Mouse (Mus musculus) limb, embryonic 11.5 days (tissue): Measurements from ENCODE around the gene Mrps18b. TPM values are rescaled to one million over a fixed set of nuclear protein-coding genes. Genes with fewer than 3 reads are reported as not detected.

ENCODE experiments used
- ATAC-seq: fragments of 200-750 bp; cut with Nextera tagmentation; 2 replicates; pipeline ENCODE4 v1.8.0; 2017; ENCODE audit warnings: low read depth; ENCODE audit not compliant: insufficient number of reproducible peaks, low FRiP score, low TSS enrichment
- DNase-seq: peaks from one replicate; pipeline ENCODE4 v3.0.0-alpha.2; 2015; ENCODE audit warnings: low spot score
- H3K27ac ChIP-seq: fragments of 300-500 bp; sonication (generic); replicated peaks from 2 replicates; pipeline ENCODE4 v1.5.1; 2014; ENCODE audit warnings: low read depth, mild to moderate bottlenecking, low read length
- H3K27me3 ChIP-seq: fragments of 300-500 bp; sonication (generic); 2 replicates; pipeline ENCODE4 v1.6.1; 2014; ENCODE audit warnings: mild to moderate bottlenecking, low read length, mixed read lengths; ENCODE audit not compliant: control insufficient read depth, insufficient read depth
- H3K36me3 ChIP-seq: fragments of 300-500 bp; sonication (generic); 2 replicates; pipeline ENCODE4 v1.6.1; 2014; ENCODE audit warnings: mild to moderate bottlenecking, low read length, moderate library complexity, mixed read lengths; ENCODE audit not compliant: control insufficient read depth, insufficient read depth
- H3K4me1 ChIP-seq: fragments of 300-500 bp; sonication (generic); 2 replicates; pipeline ENCODE4 v1.6.1; 2014; ENCODE audit warnings: low read length, mixed read lengths; ENCODE audit not compliant: control insufficient read depth, insufficient read depth
- H3K4me2 ChIP-seq: fragments of 300-500 bp; sonication (generic); 2 replicates; pipeline ENCODE4 v1.6.1; 2014; ENCODE audit warnings: low read depth, mild to moderate bottlenecking, moderate library complexity; ENCODE audit not compliant: severe bottlenecking
- H3K4me3 ChIP-seq: fragments of 300-500 bp; sonication (generic); 2 replicates; pipeline ENCODE4 v1.5.1; 2014; ENCODE audit warnings: low read depth, low read length
- H3K9ac ChIP-seq: fragments of 300-500 bp; sonication (generic); 2 replicates; pipeline ENCODE4 v1.6.1; 2014; ENCODE audit warnings: mild to moderate bottlenecking, low read length
- H3K9me3 ChIP-seq: fragments of 300-500 bp; sonication (generic); 2 replicates; pipeline ENCODE4 v1.6.1; 2016; ENCODE audit warnings: low read length; ENCODE audit not compliant: control insufficient read depth
- WGBS: fragments of 180-500 bp; shearing (Covaris S2); extraction: QIAGEN DNeasy Blood & Tissue Kit; methylation state at CpG from one replicate; pipeline ENCODE4 v1.1.7; 2014; 5-methylcytosine and 5-hydroxymethylcytosine counted together
- polyA plus RNA-seq: library from polyadenylated mRNA; unstranded; fragments of >200 nt; fragmentation: Nextera tagmentation; extraction: Ambion mirVana; gene quantifications from 2 replicates; pipeline ENCODE4 v1.2.1, GENCODE M21; 2014

Mrps18b gene
- polyA plus RNA-seq, 1 experiment from 2014 or later = 81.7 TPM

DNA sequence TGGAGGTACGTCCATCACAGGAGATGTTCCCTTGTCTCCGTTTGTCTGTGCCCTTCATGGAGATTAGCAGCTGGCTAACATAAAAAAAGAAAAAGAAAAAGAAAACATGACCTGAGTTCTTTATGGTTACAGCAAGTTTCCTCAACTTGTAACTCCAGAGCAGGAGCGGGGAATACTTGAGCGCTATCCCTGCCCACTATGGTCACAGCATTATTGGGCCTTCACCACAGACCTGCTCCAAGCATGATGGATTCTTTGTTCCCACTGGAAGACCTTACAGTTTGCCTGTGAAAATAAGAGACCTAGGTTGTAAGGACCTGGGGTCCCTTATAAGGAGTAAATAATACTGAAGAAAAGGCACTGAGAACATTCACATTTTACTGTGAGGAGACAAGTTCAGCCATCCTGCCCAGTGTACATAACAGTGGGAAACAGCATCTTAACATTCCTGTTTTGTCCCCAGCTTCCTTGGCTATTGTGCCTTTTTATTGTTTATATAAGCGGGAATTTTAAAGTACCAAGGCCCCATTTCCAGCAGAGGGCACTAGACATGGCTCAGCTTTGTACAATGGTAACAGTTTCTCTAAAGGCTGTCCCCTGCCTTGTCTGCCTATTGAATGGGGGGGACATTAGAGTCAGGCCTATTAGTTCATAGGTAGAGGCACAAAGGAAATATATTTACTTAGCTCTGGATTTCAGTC is 4.8 kb upstream of the Mrps18b start:
- Histone ChIP-seq H3K27ac (no peak overlapping the region), H3K4me1 (0 out of 2 replicates have a peak, but pooled peaks cover 4% of the 10 kb centered on the region), H3K9me3 (no peaks in the 10 kb centered on the region), H3K4me2 (no peak overlapping the region), H3K4me3 (no peak overlapping the region), H3K9ac (no peak overlapping the region), H3K36me3 (peaks cover 9% of the 10 kb centered on the region), H3K27me3 (no peaks in the 10 kb centered on the region)
- no peak for ATAC-seq
- WGBS = 82% methylated on average over 5 of the region's 5 CpGs
- DNase-seq = peak; percentile 58

- no peak overlapping the region for H3K4me3 ChIP-seq
- DNase-seq = no peak
- ATAC-seq = no peak
- H3K9ac ChIP-seq = no peak overlapping the region
- H3K36me3 ChIP-seq = peaks cover 9% of the 10 kb centered on the region
- no peaks in the 10 kb centered on the region for H3K27me3 ChIP-seq
- H3K4me1 ChIP-seq = peaks cover 6% of the 10 kb centered on the region; the same call in 1 of the 2 replicates
- H3K9me3 ChIP-seq = no peaks in the 10 kb centered on the region
- H3K27ac ChIP-seq = no peak overlapping the region
- H3K4me2 ChIP-seq = no peak overlapping the region
- WGBS = 83% methylated on average over 1 of the region's 1 CpGs
These were observed 4.2 kb upstream of the Mrps18b start for GRCm38 (mm10) chr17:35920384-35920783.

DNA sequence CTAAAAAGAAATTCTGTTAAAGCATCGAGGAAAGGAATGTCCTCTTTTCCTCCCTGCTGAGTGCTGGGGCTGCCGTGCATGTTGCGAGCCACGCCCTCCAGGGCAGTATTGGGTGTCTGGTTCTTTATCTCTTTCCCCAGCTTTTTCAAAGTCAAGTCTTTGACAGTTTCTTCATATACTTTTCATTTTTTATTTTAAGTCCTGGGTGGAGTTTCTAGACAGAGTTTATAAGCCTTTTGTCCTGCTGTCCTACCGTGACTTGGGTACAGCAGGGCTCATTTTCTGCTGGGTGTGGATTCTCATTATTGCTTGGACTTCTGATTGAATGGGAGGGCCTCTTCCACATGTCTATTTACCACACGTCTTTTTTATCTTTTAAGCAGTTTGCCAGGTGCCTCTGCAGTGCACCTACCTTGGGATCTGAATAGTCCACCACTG is 3.7 kb upstream of the Mrps18b start:
- H3K9me3 ChIP-seq = no peaks in the 10 kb centered on the region
- 0 out of 2 replicates have a peak overlapping the region, but pooled peaks have one; percentile 78 for H3K4me3 ChIP-seq
- WGBS = 66% methylated on average over 6 of the region's 6 CpGs
- peak overlapping the region; percentile 69; the same call in 1 of the 2 replicates for H3K4me2 ChIP-seq
- peaks cover 8% of the 10 kb centered on the region; the same call in 1 of the 2 replicates for H3K4me1 ChIP-seq
- peaks cover 7% of the 10 kb centered on the region for H3K36me3 ChIP-seq
- H3K27ac ChIP-seq = no peak overlapping the region
- ATAC-seq (no peak), DNase-seq (no peak)
- no peak overlapping the region for H3K9ac ChIP-seq
- no peaks in the 10 kb centered on the region for H3K27me3 ChIP-seq

- H3K4me2 ChIP-seq = peak overlapping the region; percentile 69
- H3K9ac ChIP-seq = peak overlapping the region; percentile 98
- no peaks in the 10 kb centered on the region for H3K27me3 ChIP-seq
- H3K27ac ChIP-seq = peak overlapping the region; percentile 80
- peak overlapping the region; percentile 78 for H3K4me3 ChIP-seq
- H3K4me1 ChIP-seq = peaks cover 8% of the 10 kb centered on the region; the same call in 1 of the 2 replicates
- H3K36me3 ChIP-seq = peaks cover 3% of the 10 kb centered on the region; the same call in 1 of the 2 replicates
- ATAC-seq = peak; percentile 37; the same call in 1 of the 2 replicates
- DNase-seq = peak; percentile 91
- WGBS = 18% methylated on average over 7 of the region's 7 CpGs
- H3K9me3 ChIP-seq = no peaks in the 10 kb centered on the region
These were observed 3.0 kb upstream of the Mrps18b start for GRCm38 (mm10) chr17:35919060-35919715.

DNA sequence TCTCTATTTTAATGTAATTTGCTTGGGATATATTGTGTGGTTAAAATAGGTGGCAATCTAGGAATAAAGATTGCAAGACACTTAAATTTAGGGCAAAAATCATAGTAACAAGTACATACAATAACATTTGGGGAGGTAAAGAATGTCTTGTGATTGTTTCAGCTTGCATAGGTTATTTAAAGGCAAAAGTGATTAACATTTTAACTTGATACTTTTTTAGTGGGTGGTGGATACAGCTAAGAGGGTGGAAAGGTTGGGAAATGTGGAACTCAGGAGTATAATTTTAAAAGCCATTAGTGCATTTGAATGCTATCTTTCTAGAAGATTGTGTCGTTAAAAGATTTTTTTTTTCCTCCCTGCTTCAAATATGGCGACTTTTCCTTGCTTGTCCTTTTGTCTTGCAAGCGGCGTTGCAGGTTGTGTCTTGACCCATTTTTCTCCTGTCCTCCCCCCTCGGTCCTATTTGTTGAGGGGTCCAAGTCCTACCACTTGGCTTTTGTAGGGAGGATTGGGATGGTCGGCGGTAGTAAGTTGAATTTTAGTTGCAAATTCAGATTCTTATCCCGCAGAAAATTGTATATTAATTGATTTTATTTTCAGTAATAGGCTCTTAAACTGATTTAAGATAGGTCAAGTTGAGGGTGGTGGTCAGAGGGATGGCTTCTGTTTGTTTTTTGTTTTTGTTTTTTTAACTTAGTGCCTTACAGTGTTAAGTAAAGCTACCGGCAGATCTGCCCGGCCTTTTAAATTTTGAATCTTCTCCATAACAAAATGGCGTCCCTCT is 2.3 kb upstream of the Mrps18b start:
- Histone ChIP-seq H3K4me3 (peak overlapping the region; percentile 78), H3K4me1 (peaks cover 8% of the 10 kb centered on the region; the same call in 1 of the 2 replicates), H3K36me3 (no peaks in the 10 kb centered on the region; the same call in 1 of the 2 replicates), H3K9ac (peak overlapping the region; percentile 98), H3K27me3 (no peaks in the 10 kb centered on the region), H3K27ac (peak overlapping the region; percentile 80), H3K9me3 (no peaks in the 10 kb centered on the region), H3K4me2 (peak overlapping the region; percentile 69)
- peak; percentile 74 for DNase-seq
- no peak for ATAC-seq
- WGBS = under 1% methylated on average over 11 of the region's 11 CpGs

GRCm38 (mm10) chr17:35917463-35918251 is 1.5 kb upstream of the Mrps18b start:
- no peak for ATAC-seq
- H3K4me1 ChIP-seq = peaks cover 8% of the 10 kb centered on the region; the same call in 1 of the 2 replicates
- H3K4me2 ChIP-seq = peak overlapping the region; percentile 69
- peak overlapping the region; percentile 98 for H3K9ac ChIP-seq
- no peaks in the 10 kb centered on the region for H3K9me3 ChIP-seq
- H3K36me3 ChIP-seq = no peaks in the 10 kb centered on the region
- H3K4me3 ChIP-seq = peak overlapping the region; percentile 78
- WGBS = under 1% methylated on average over 13 of the region's 13 CpGs
- H3K27me3 ChIP-seq = no peaks in the 10 kb centered on the region
- H3K27ac ChIP-seq = peak overlapping the region; percentile 80
- peak; percentile 73 for DNase-seq

DNA sequence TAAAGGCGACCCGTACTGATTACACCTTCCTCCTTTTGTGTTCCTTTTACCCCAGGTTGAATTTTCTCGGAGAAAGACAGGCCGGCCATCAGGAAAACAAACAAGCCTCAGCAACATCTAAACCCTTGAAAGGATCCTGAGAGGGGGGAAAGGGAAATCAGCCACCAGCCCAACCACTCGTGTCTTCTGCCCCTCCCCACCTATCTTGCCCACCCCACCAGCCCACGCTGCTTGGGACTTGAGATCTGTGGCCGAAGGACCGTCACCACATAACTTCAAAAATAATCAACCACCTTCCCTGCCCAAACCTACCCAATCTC is 914 bp upstream of the Mrps18b start:
- ATAC-seq (no peak), DNase-seq (peak; percentile 66)
- Histone ChIP-seq H3K27me3 (no peaks in the 10 kb centered on the region), H3K4me3 (peak overlapping the region; percentile 78), H3K9me3 (no peaks in the 10 kb centered on the region), H3K9ac (peak overlapping the region; percentile 98), H3K4me1 (peaks cover 8% of the 10 kb centered on the region; the same call in 1 of the 2 replicates), H3K36me3 (no peaks in the 10 kb centered on the region), H3K27ac (peak overlapping the region; percentile 80), H3K4me2 (peak overlapping the region; percentile 69)
- 0% methylated on average over 8 of the region's 8 CpGs for WGBS
